Mouse (Mus musculus) embryonic facial prominence, embryonic 10.5 days (tissue): ENCODE measurements around the gene Frs3. TPM values are rescaled to one million over a fixed set of nuclear protein-coding genes. Genes with fewer than 3 reads are reported as not detected.

ENCODE experiments used
- DNase-seq: peaks from one replicate; pipeline ENCODE4 v3.0.0-alpha.2; 2017; ENCODE audit warnings: low spot score
- H3K27ac ChIP-seq: fragments of 300-500 bp; sonication (generic); replicated peaks from 2 replicates; pipeline ENCODE4 v1.5.1; 2016; ENCODE audit warnings: mild to moderate bottlenecking
- H3K27me3 ChIP-seq: fragments of 300-500 bp; sonication (generic); replicated peaks from 2 replicates; pipeline ENCODE4 v1.6.1; 2016; ENCODE audit warnings: low read depth, mild to moderate bottlenecking; ENCODE audit not compliant: poor library complexity, severe bottlenecking
- H3K36me3 ChIP-seq: fragments of 300-500 bp; sonication (generic); replicated peaks from 2 replicates; pipeline ENCODE4 v1.6.1; 2016; ENCODE audit warnings: mild to moderate bottlenecking, moderate library complexity
- H3K4me1 ChIP-seq: fragments of 300-500 bp; sonication (generic); 2 replicates; pipeline ENCODE4 v1.6.1; 2016
- H3K4me3 ChIP-seq: fragments of 300-500 bp; sonication (generic); 2 replicates; pipeline ENCODE4 v1.5.1; 2016; ENCODE audit warnings: mild to moderate bottlenecking, moderate library complexity
- H3K9me3 ChIP-seq: fragments of 300-500 bp; sonication (generic); 2 replicates; pipeline ENCODE4 v1.6.1; 2016; ENCODE audit warnings: mild to moderate bottlenecking
- whole genome bisulfite sequencing: fragments of 180-500 bp; shearing (Covaris S2); methylation state at CpG from one replicate; pipeline ENCODE4 v1.1.7; 2016; 5-methylcytosine and 5-hydroxymethylcytosine counted together
- polyA plus RNA-seq: library from polyadenylated mRNA; unstranded; fragments of >200 nt; fragmentation: Nextera tagmentation; extraction: Ambion mirVana; gene quantifications from 2 replicates; pipeline ENCODE4 v1.2.1, GENCODE M21; 2016

Gene Frs3
- polyA plus RNA-seq, 1 experiment from 2014 or later = 7.3 TPM

DNA sequence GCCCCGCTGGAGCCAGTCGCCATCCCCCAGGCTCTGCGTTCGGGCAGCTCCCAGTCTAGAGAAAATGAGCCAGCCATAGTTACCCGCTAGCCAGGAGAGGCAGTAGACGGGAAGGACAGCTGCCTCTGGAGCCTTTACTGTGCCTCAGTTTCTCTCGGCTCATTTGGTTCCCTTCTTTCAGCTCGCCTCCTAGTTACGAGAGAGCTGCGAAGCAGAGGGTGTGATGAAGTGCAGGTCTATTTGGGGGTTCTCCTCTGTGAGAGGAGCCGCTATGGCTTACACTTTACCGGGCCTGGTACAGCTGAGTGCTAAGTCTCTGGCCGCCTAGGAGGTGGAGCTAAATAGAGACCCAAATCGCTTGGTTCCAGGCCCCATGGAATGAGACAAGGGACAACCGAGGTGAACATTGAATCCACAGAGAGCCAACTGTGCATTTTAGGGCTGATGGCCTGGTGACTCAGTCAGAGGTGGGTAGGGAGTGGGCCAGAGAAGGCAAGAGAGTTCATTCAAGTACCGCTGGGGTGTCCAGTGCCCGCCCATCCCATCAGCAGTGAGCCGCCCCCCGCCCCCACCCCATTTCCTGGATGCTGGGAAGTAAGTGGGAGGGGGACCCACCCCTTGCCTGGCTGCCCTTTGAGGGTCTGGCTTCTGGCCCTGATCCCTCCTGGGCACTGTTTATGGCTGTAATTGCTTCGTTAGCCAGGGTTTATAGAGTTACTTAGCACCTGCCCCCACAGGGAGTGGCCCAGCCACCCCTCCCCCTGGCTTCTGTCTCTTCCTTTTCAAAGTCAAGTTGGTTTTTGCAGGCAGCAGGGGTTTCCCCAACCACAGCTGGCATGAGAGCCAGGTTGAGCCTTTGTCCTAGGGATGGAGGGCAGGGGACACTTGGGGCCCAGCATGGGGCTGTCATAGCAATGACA is 50.3 kb downstream of the Frs3 start:
- Histone ChIP-seq H3K27me3 (peaks cover 53% of the 10 kb centered on the region), H3K27ac (peak overlapping the region; percentile 76; the same call in 1 of the 2 replicates), H3K4me1 (peaks cover 35% of the 10 kb centered on the region), H3K4me3 (peak overlapping the region; percentile 77), H3K36me3 (no peaks in the 10 kb centered on the region), H3K9me3 (no peaks in the 10 kb centered on the region)
- DNase-seq = no peak
- WGBS = 4% methylated on average over 20 of the region's 20 CpGs

DNA sequence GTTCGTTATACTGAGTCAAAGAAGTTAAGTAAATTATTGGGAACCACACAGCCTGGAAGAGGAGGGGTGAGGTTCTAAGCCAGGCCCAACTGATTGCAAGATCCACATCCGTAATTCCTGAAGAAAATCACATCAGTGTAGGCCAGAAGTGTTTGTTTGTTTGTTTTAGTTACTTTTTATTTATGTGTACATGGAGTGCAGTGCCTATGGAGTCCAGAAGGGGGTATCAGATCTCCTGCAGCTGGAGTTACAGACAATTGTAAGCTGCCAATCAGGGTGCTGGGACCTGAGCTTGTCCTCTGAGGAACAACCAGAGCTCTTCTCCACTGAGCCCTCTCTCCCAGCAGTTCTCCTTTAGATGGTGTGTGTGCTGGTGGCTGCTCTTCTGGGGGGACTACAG is 51.4 kb downstream of the Frs3 start:
- no peak for DNase-seq
- peaks cover 35% of the 10 kb centered on the region for H3K4me1 ChIP-seq
- WGBS = 65% methylated on average over 2 of the region's 2 CpGs
- H3K36me3 ChIP-seq = no peaks in the 10 kb centered on the region
- no peak overlapping the region for H3K4me3 ChIP-seq
- H3K27me3 ChIP-seq = peaks cover 51% of the 10 kb centered on the region
- H3K9me3 ChIP-seq = peaks cover 4% of the 10 kb centered on the region
- no peak overlapping the region for H3K27ac ChIP-seq

DNA sequence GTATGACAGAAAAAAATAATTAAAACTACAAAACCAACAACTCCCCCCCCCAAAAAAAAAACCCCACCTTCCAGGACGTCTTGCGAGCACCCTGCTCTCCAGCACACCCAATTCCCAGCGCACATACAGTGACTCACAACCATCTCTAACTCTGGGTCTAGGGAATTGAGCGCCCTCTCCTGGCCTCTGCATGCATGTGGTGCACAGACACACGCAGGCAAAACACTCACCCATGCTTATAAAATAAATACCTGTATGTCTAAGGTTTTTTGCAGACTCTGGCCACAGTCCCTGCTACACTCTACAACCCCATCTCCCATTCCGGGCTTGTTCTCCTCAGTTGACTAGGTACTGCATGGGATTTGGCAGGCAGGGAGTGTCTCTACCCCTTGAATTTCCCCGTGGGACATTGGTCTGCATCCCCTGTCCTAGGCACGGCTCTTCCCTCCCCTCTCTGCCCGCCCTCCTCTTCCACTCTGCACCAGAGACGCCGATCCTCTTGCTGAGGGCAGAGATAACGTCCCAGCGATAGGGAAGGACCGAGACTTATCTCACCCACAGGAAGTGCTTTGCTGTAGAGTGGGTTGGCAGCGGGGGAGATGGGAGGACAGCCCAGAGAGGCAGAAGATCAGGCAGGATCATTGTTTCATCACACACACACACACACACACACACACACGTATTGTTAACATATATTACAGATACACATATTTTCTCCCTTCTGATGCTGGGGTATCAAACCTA is 54.3 kb downstream of the Frs3 start:
- 40% methylated on average over 16 of the region's 16 CpGs for WGBS
- H3K4me1 ChIP-seq = peaks cover 18% of the 10 kb centered on the region
- peaks cover 38% of the 10 kb centered on the region for H3K27me3 ChIP-seq

DNA sequence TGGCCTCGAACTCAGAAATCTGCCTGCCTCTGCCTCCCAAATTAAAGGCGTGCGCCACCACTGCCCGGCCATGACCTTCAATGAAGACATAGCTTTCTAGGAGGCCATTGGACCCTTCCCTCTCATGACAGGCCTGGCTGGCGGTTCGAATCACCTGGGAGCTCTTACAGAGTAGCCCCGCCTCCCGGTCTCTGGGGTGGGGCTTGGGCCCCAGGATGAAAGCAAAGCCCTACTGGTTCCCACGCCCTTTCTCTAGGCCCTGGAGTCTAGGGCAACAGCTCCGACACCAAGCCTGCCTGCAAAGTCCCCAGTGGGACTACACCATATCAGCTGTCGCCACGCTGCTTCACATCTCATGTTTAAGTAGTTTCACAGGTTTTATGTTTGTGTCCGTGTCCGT is 55.3 kb downstream of the Frs3 start:
- no peaks in the 10 kb centered on the region for H3K36me3 ChIP-seq
- WGBS = 90% methylated on average over 14 of the region's 14 CpGs
- DNase-seq = no peak
- H3K4me1 ChIP-seq = peaks cover 18% of the 10 kb centered on the region
- H3K27ac ChIP-seq = no peak overlapping the region
- H3K9me3 ChIP-seq = peaks cover 4% of the 10 kb centered on the region
- peaks cover 28% of the 10 kb centered on the region for H3K27me3 ChIP-seq
- H3K4me3 ChIP-seq = no peak overlapping the region

More for the DNA sequence above, 54.3 kb downstream of the Frs3 start:
- Histone ChIP-seq H3K27ac (no peak overlapping the region), H3K36me3 (no peaks in the 10 kb centered on the region), H3K9me3 (peaks cover 4% of the 10 kb centered on the region), H3K4me3 (no peak overlapping the region)
- DNase-seq = no peak

DNA sequence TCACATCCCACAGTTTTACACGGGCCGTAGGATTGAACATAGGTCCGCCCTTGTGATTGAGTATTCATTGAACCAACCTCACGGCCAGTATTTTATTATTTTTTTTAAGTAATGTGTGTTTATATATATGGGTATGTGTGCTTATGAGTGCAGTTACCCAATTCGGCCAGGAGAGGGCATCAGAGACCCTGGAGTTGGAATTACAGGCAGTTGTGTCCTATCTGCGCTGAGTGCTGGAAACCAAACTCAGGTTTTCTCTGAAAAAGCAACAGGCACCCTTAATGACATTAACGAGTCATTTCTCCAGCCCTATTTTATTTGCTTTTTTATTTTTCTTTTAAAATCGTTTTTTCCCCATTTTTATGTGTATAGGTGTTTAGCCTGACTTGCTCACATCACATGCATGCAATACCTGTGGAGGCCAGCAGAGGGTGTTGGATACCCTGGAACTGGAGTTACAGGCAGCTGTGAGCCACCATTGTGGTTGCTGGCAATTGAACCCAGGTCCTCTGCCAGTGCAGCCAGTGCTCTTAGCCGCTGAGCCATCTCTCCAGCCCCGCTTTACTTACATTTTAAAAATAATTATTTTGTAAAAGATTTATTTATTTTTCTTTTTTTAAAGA is 56.0 kb downstream of the Frs3 start:
- H3K4me1 ChIP-seq = peaks cover 17% of the 10 kb centered on the region
- H3K27me3 ChIP-seq = peaks cover 21% of the 10 kb centered on the region
- no peaks in the 10 kb centered on the region for H3K36me3 ChIP-seq
- H3K4me3 ChIP-seq = no peak overlapping the region
- DNase-seq = no peak
- WGBS = 86% methylated on average over 10 of the region's 10 CpGs
- H3K27ac ChIP-seq = no peak overlapping the region
- H3K9me3 ChIP-seq = peaks cover 4% of the 10 kb centered on the region

DNA sequence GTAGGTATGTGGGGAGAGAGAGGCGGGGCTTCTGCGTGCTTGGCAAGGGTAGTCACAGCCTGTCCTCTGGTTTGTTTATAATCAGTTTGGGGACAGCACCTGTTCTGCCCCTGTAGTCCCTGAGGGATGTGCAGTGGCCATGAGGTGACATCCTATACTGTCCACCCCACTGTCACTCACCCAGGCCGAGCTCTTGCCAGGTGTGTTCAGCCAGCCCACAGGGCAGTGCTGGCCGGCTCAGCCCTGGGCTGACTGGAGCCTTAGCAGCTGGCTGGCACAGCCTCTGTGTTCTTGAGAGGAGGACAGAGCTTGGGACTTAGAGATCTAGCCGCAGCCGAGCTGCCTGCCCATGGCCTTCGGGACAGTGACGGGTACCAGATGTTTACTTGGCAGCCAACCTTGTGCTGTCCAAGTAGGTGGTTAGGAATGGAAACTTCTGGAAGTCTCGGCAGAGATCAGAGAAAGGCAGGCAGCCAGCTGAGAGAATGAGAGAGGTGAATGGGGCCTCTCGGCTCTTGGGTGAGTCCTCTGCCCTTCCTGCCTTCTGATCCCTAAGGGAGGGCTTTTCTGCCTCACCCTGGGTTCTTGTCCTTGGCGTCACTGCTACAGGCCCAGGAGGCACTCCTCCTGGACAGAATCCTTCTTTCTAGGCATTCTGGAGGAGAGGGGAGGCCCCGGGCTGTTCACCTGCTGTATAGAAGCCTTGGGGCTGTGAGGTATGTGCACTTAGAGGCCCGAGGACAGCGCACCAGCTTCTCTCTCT is 60.1 kb downstream of the Frs3 start:
- Histone ChIP-seq H3K27me3 (no peaks in the 10 kb centered on the region), H3K27ac (no peak overlapping the region), H3K4me3 (no peak overlapping the region), H3K9me3 (peaks cover 9% of the 10 kb centered on the region), H3K4me1 (peaks cover 16% of the 10 kb centered on the region; the same call in 1 of the 2 replicates), H3K36me3 (no peaks in the 10 kb centered on the region)
- no peak for DNase-seq
- WGBS = 74% methylated on average over 14 of the region's 14 CpGs

DNA sequence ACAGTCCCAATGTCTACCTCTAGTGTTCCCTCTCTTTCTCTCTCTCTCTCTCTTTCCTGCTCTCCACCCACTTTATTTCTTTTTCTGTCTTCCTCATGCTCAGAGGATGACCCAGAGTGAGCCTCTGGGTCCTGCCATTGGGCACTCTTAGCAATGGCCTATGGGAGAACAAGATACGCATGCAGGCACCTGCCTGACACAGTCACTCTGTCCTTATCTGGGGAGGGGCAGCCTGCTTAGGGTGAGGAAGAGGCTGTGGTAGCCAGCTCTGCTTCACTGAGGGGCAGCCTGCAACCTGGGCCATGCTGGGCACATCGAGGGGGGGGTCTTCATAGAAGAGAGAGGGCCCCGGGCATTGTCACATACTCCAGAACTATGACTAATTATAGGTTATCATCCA is 60.8 kb downstream of the Frs3 start:
- no peaks in the 10 kb centered on the region for H3K27me3 ChIP-seq
- no peak for DNase-seq
- WGBS = 80% methylated on average over 3 of the region's 3 CpGs
- peaks cover 16% of the 10 kb centered on the region; the same call in 1 of the 2 replicates for H3K4me1 ChIP-seq
- no peak overlapping the region for H3K4me3 ChIP-seq
- peaks cover 9% of the 10 kb centered on the region for H3K9me3 ChIP-seq
- H3K36me3 ChIP-seq = no peaks in the 10 kb centered on the region
- H3K27ac ChIP-seq = no peak overlapping the region

DNA sequence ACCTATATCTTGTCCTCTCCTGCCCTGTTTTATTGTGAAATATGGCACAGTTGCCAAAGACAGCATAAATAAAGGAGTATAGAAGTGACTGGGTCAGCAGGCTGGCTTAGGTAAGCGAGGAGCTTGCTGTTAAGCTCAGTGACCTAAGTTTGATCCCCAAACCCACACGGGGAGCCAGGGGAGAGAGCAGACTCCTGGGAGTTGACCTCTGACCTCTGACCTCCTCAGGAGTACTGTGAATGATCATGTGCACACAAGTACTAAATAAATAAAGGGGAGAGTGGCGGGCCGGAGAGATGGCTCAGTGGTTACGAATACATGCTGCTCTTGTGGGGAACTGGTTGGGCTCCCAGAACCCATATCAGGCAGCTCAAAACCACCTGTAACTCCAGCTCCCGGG is 61.3 kb downstream of the Frs3 start:
- 43% methylated on average over 6 of the region's 6 CpGs for WGBS
- no peak for DNase-seq
- Histone ChIP-seq H3K4me3 (no peak overlapping the region), H3K36me3 (no peaks in the 10 kb centered on the region), H3K9me3 (0 out of 2 replicates have a peak, but pooled peaks cover 5% of the 10 kb centered on the region), H3K4me1 (peaks cover 16% of the 10 kb centered on the region; the same call in 1 of the 2 replicates), H3K27me3 (no peaks in the 10 kb centered on the region), H3K27ac (no peak overlapping the region)

DNA sequence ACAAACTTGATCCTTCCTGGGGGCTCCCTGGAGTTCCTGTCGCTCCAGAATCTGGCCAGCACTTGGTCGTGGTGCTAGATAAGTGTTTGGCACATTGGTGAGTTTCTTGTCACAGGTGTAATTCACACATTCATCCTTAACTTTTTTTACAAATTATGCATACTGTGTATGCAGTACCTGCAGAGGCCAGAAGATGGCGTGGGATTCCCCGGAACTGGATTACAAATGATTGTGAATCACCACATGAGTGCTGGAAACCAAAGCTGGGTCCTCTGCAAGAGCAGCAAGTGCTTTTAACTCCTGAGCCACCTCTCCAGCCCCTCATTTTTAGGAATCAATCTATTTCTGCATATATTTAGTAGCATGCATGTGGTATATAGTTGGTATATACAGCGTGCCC is 63.0 kb downstream of the Frs3 start:
- no peak overlapping the region for H3K4me3 ChIP-seq
- H3K27ac ChIP-seq = no peak overlapping the region
- WGBS = 67% methylated on average over 5 of the region's 5 CpGs
- no peak for DNase-seq
- 0 out of 2 replicates have a peak, but pooled peaks cover 5% of the 10 kb centered on the region for H3K9me3 ChIP-seq
- H3K36me3 ChIP-seq = no peaks in the 10 kb centered on the region
- no peaks in the 10 kb centered on the region for H3K27me3 ChIP-seq
- peaks cover 21% of the 10 kb centered on the region for H3K4me1 ChIP-seq

DNA sequence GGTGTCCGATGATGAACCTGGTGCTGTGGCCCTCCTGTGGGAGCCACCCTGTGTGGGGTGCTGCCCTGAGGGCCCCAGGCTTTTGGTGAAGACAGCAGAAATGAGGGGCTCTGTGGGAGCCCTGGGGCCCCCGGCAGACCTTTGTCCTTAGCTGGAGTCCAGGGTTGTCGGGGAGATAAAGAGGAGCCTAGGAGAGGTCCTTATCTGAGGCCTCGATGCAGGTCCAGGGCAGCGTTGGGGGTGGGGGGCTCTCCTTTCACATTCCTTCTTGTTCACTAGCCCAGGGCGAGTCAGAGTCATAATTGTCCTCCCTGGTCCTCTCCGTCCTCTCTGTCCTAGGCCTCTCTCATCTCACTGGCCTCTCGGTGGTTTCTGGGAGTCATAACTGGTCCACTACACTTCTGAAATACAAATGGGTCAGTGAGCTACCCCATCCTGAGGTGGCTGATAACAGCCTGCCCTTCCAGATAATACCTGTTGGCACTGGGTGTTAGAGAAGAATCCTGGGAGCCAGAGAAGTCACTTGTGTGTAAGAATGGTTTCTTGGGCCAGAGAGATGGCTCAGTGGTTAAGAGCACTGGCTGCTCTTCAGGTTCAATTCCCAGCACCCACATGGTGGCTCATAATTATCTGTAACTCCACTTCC is 64.4 kb downstream of the Frs3 start:
- H3K9me3 ChIP-seq = 0 out of 2 replicates have a peak, but pooled peaks cover 5% of the 10 kb centered on the region
- H3K4me1 ChIP-seq = peaks cover 24% of the 10 kb centered on the region
- no peaks in the 10 kb centered on the region for H3K36me3 ChIP-seq
- H3K4me3 ChIP-seq = no peak overlapping the region
- H3K27ac ChIP-seq = 0 out of 2 replicates have a peak overlapping the region, but pooled peaks have one; percentile 16
- no peak for DNase-seq
- 0 out of 2 replicates have a peak, but pooled peaks cover 5% of the 10 kb centered on the region for H3K27me3 ChIP-seq
- WGBS = 85% methylated on average over 8 of the region's 8 CpGs
